Mouse (Mus musculus): ENCODE measurements at regions not wholly inside any gene's neighbourhood (a gene's known extent, or its start where the extent isn't known, plus 50 kb on each side); places are given as distances from the start of the nearest gene placed in this dataset.

- TF ChIP-seq POLR2A (IDR thresholded peaks at IDR 0.05; ENCODE audit: low read depth, low read length) (no peak), CTCF (IDR thresholded peaks at IDR 0.05; ENCODE audit: extremely low read depth, insufficient read depth, insufficient read length, insufficient replicate concordance) (no peak)
Measured at GRCm38 (mm10) chr12:109874466-109874865, 274.3 kb upstream of the Rtl1 start.
